Mouse (Mus musculus): ENCODE results near the gene Gm3488.
"Not testable (repeated sequence)": the region's sequence is repeated elsewhere in the genome, so short reads cannot be mapped to it uniquely, and the experiment has no call there.

DNA sequence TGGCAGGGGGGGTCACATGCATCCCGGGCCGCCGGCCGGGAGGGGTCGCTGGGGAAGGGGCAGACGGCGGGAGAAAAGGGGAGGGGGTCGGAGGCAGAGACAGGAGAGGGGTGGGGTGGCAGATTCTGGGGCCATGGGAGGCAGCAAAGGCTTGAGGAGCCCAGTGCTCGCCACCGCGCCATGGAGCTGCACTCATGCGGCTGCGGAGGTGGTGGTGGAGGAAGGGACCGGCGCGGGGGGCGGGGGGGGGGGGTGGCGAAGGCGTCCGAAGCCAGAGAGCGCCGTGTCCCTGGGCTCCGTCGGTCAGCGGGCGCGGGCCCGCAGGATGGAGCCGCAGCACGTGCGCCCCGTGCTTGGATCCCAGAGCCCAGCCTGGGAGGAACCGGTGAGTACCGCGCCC lies at the start of gene Gm3488:
- not testable (repeated sequence) for TF ChIP-seq CHD2 (IDR thresholded peaks at IDR 0.05; ENCODE audit: low read depth, low read length); HCFC1 (IDR thresholded peaks at IDR 0.05; ENCODE audit: borderline replicate concordance, insufficient read depth, low read length); ZC3H11A (IDR thresholded peaks at IDR 0.05; ENCODE audit: borderline replicate concordance, low read depth, low read length); ZNF384 (IDR thresholded peaks at IDR 0.05; ENCODE audit: low read depth, low read length); MAFK (IDR thresholded peaks at IDR 0.05; ENCODE audit: insufficient read depth, low read depth, low read length)
